Mouse (Mus musculus) splenic B cell, adult 2 months (primary cell): ENCODE results near the gene Pgls.

ENCODE experiments used
- DNase-seq: peaks from one replicate; pipeline ENCODE4 v3.0.0-alpha.2; 2011; ENCODE audit warnings: low read depth, low spot score
- H3K27me3 ChIP-seq: 2 replicates; pipeline ENCODE4 v1.6.1; 2012; ENCODE audit warnings: mild to moderate bottlenecking, low read length, moderate library complexity, mixed read lengths; ENCODE audit not compliant: control insufficient read depth, poor library complexity, insufficient read depth, severe bottlenecking
- H3K36me3 ChIP-seq: 2 replicates; pipeline ENCODE4 v1.6.1; 2012; ENCODE audit warnings: mild to moderate bottlenecking, low read length, moderate library complexity, mixed read lengths; ENCODE audit not compliant: control insufficient read depth, poor library complexity, insufficient read depth, severe bottlenecking

The Pgls gene

GRCm38 (mm10) chr8:71631897-71632296, 39.9 kb downstream of the Pgls start:
- no peaks in the 10 kb centered on the region for H3K36me3 ChIP-seq
- no peak for DNase-seq
- H3K27me3 ChIP-seq = peaks cover 3% of the 10 kb centered on the region; the same call in 1 of the 2 replicates

GRCm38 (mm10) chr8:71633164-71633563, 41.2 kb downstream of the Pgls start:
- peaks cover 3% of the 10 kb centered on the region; the same call in 1 of the 2 replicates for H3K27me3 ChIP-seq
- DNase-seq = peak; percentile 84

GRCm38 (mm10) chr8:71633981-71634667, 42.1 kb downstream of the Pgls start:
- peaks cover 3% of the 10 kb centered on the region; the same call in 1 of the 2 replicates for H3K27me3 ChIP-seq
- peak; percentile 72 for DNase-seq
- H3K36me3 ChIP-seq = no peaks in the 10 kb centered on the region

More at GRCm38 (mm10) chr8:71633164-71633563, 41.2 kb downstream of the Pgls start:
- no peaks in the 10 kb centered on the region for H3K36me3 ChIP-seq

GRCm38 (mm10) chr8:71637149-71638095, 45.4 kb downstream of the Pgls start:
- DNase-seq = no peak
- H3K36me3 ChIP-seq = no peaks in the 10 kb centered on the region
- peaks cover 3% of the 10 kb centered on the region; the same call in 1 of the 2 replicates for H3K27me3 ChIP-seq

GRCm38 (mm10) chr8:71638321-71638720, 46.3 kb downstream of the Pgls start:
- H3K36me3 ChIP-seq = no peaks in the 10 kb centered on the region
- H3K27me3 ChIP-seq = peaks cover 3% of the 10 kb centered on the region; the same call in 1 of the 2 replicates
- no peak for DNase-seq

GRCm38 (mm10) chr8:71639318-71639717, 47.3 kb downstream of the Pgls start:
- no peak for DNase-seq
- no peaks in the 10 kb centered on the region for H3K27me3 ChIP-seq
- no peaks in the 10 kb centered on the region for H3K36me3 ChIP-seq

- H3K27me3 ChIP-seq = no peaks in the 10 kb centered on the region
- no peak for DNase-seq
- no peaks in the 10 kb centered on the region for H3K36me3 ChIP-seq
Observed at GRCm38 (mm10) chr8:71645510-71645909, 53.5 kb downstream of the Pgls start.
